Mouse (Mus musculus): ENCODE data around the gene Swsap1.

Gene Swsap1

GRCm38 (mm10) chr9:21935466-21936131 lies 20.0 kb upstream of the Swsap1 start:
- ATAC-seq (ENCODE audit: low TSS enrichment): no peak

DNA sequence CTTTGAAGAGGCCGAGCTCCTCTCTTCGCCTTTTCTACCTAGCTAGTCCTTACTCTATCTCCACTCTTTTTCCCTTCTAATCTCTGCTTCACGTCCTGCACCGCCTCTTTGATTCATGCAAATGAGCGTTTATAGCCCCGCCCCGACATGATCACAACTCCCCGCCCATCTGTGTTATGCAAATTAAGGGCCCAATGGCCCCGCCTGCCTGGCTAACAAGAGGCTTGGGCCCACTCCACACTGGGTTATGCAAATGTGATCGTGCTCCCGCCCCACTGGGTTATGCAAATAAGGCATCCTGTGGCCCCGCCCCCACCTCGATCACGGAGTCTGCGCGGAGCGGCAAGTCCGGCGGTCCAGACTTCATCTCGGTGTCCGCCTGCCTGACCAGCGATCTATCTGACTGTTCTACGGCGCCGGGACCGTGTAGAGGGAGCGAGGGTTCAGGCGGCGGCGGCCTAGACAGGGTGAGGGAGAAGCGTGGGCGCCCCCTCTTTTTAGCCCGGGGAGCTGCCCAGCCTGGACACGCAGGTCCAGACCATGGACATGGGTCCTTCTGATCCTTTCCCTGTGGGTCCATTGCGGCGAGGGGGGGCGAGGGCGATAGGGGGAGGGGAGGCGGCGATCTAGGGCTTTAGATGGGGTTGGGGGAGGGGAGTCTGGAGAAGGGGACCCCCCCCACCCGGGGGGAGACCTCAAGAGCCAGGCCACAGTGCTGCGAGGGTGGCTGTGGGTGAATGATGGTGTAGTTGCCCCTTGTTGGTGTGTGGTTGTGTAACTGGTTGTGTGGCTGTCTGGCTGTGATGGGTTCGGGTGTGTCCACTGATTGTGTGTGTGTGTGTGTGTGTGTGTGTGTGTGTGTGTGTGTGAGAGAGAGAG lies 18.6 kb upstream of the Swsap1 start, which contains the start of gene Plppr2:
Gene Plppr2, plus strand, starts transcription at position 342 of the 879 bp plus-strand sequence.
- ATAC-seq (ENCODE audit: low TSS enrichment): peak; percentile 82

DNA sequence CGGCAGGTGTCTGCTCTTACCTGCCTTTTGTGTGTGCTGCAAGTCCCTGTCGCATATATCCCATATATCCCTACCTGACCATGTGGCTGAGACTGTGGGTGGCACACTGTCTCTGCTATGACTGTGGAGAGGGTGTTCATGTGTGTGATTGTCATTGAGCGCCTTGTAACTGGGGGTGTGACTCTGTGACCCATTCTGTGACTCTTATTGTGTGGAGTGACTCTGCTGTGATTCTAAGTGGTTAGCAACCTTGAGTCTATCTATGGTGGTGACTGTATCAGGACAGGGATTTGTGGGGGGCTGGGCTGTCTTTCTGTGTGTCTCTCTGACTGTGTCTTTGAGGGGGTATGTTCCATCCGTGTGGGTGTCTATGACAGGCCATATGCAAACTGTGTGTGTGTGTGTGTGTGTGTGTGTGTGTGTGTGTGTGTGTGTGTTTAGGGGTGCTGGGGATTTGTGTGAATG lies 17.8 kb upstream of the Swsap1 start:
- 0 out of 2 replicates have a peak, but pooled peaks have one; percentile 17 for ATAC-seq (ENCODE audit: low TSS enrichment)

- 0 out of 2 replicates have a peak, but pooled peaks have one; percentile 8 for ATAC-seq (ENCODE audit: low TSS enrichment)
Measured at GRCm38 (mm10) chr9:21938234-21938855, 17.2 kb upstream of the Swsap1 start.

DNA sequence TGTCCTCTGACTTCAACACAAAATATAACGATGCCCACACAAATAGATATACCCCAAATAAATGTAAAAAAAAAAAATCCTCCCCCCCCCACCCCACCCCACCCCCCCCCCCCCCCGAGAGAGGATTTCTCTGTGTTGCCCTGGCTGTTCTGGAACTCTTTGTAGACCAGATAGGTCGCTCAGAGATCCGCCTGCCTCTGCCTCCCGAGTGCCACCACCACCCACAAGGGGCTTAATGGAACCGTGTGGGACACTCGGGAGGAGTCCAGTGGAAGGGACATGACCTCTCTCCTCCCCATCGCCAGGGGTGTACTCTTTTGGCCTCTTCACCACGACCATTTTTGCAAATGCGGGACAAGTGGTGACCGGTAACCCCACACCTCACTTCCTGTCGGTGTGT lies 12.5 kb upstream of the Swsap1 start:
- no peak for ATAC-seq (ENCODE audit: low TSS enrichment)

GRCm38 (mm10) chr9:21943638-21944037 lies 11.9 kb upstream of the Swsap1 start:
- ATAC-seq (ENCODE audit: low TSS enrichment): no peak

- no peak for ATAC-seq (ENCODE audit: low TSS enrichment)
Measured at GRCm38 (mm10) chr9:21944267-21944666, 11.3 kb upstream of the Swsap1 start.

GRCm38 (mm10) chr9:21947540-21948130 lies 7.9 kb upstream of the Swsap1 start:
- no peak for ATAC-seq (ENCODE audit: low TSS enrichment)

DNA sequence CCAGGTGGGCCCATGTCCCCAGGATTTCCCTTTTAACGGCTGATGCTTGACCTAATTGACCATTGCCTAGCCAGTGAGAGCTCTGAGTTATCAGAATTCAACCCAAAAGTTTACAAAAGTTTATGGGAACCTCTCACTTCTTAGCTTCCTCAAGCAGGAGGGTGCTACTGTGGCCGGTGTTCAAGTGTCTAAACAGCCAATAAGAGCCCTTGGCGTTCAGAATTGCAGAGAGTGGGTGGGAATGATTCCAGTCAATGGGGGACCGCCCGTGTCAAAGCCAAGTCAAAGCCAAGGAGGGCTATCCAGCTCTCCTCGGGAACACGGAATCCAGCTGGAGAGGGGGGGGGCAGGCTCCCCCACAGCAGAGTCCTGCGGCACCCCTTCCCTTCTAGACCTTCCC lies 7.4 kb upstream of the Swsap1 start:
- peak; percentile 14; the same call in 1 of the 2 replicates for ATAC-seq (ENCODE audit: low TSS enrichment)

GRCm38 (mm10) chr9:21948790-21949189 lies 6.8 kb upstream of the Swsap1 start:
- ATAC-seq (ENCODE audit: low TSS enrichment): peak; percentile 50

DNA sequence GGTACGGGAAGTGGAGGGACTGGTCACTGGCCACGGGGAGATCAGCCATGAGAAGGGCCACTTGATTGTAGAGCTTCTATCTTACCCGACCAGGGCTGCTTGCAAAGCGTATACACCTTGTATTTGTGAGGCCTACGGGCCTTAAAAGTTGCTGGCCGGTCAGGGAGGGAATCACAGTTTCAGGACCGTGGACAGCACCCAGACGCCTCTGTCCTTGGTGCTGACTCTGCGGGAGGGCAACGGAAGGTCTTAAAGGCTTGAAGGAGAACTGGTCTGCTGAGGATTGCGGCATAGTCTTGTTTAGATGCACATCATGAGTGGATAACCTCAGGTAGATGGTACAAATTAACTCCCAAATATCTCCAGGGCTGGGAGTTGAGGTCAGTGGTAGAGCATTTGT lies 5.2 kb upstream of the Swsap1 start:
- no peak for ATAC-seq (ENCODE audit: low TSS enrichment)

- ATAC-seq (ENCODE audit: low TSS enrichment): no peak
Measured at GRCm38 (mm10) chr9:21951977-21952376, 3.6 kb upstream of the Swsap1 start.

- peak; percentile 28 for ATAC-seq (ENCODE audit: low TSS enrichment)
Measured at GRCm38 (mm10) chr9:21953600-21953999, 2.0 kb upstream of the Swsap1 start.

DNA sequence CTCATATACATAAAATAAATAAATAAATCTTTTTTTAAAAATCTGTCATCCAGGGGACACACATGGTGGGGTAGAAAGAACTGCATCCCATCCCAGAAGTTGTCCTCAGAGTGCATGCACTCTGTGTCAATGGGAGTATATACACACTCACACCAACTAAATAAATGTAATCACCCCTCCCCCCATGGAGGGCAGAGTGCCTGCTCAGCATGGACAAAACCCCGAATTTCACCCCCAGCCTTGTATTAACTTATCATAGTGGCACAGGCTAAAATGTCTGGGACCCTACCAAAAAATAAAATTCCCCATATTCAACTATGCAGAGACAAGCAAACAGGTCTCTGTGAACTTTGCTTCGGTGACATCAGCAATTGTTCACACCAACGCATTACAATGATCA lies 920 bp upstream of the Swsap1 start:
- ATAC-seq (ENCODE audit: low TSS enrichment): no peak

- ATAC-seq (ENCODE audit: low TSS enrichment): peak; percentile 22
Measured at GRCm38 (mm10) chr9:21955225-21955569, 358 bp upstream of the Swsap1 start.

DNA sequence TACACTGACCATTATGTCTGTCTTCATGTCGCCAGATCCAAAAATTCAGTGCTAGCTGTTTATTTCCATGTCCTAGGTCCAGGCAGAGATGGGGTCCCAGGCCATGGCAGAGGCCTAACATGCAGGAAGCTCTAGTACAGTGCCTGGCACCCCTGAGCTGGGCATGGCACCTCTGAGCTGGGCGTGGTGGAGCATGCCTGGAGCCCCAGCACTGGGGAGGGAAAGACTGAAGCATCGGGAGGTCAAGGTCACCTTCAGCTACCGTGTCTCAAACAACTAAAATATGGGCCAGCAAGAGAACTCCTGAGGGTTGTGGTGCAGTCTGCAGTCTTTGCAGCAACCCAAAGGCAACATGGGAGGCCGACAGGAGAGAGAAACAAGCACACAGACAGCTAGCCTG lies 2.8 kb downstream of the Swsap1 start:
- no peak for ATAC-seq (ENCODE audit: low TSS enrichment)

- no peak for ATAC-seq (ENCODE audit: low TSS enrichment)
Measured at GRCm38 (mm10) chr9:21959244-21959643, 3.7 kb downstream of the Swsap1 start.

- ATAC-seq (ENCODE audit: low TSS enrichment): no peak
Measured at GRCm38 (mm10) chr9:21960135-21960534, 4.6 kb downstream of the Swsap1 start.

GRCm38 (mm10) chr9:21960558-21961208 lies 5.1 kb downstream of the Swsap1 start:
- no peak for ATAC-seq (ENCODE audit: low TSS enrichment)

DNA sequence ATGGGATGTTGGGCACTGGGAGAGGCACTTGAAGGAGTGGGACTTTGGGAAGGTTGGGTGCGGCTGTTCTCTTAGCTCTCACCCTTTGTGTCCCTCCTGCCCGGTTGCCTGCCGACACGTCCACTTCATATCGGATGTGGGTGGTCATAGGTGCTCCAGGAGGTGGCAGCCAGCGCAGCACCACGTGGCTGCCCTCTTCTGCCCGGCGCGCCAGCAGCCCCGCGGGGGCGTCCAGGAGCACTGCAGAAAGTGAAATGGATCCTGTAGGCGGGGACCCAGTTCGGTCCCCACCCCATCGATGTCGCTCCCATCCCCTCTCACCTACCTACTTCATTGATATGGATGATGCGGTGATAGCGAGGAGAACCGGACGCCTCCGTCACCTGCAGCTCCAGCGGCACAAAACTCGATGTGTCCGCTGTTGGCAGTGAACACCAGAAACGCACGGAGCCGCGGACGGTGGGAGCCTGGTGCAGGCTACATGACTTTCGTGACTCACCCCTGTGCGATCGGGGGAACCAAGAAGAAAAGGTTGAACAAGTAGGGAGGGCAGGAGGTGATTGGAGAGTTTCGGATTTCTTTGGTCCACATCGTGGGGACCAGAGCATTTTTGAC lies 5.9 kb downstream of the Swsap1 start:
- ATAC-seq (ENCODE audit: low TSS enrichment): peak; percentile 8

DNA sequence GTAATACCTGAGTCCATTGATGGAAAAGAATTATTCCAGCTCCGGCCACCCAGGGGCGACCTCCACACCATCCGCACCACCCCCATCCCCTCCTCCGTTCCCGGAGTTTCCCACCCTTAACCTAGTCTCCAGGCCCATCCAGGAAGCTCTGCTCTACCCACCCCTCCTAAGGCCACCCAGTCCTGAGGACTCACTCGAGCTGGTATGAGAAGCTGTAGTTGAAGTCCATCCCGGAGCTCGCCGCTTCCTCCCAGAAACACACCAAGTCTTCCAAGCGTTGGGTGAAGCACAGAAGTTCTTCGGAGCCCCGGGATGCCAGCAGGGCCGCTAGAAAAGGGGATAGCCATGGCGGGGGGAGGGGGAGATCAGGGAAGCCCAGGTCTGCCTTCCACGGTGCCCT lies 6.5 kb downstream of the Swsap1 start:
- peak; percentile 11; the same call in 1 of the 2 replicates for ATAC-seq (ENCODE audit: low TSS enrichment)
